Mouse (Mus musculus) cerebellum, adult 9-11 months (tissue): Measurements from ENCODE around the gene Them4.

ENCODE experiments used
- DNase-seq: peaks from one replicate; pipeline ENCODE4 v3.0.0; 2022

Gene Them4

DNA sequence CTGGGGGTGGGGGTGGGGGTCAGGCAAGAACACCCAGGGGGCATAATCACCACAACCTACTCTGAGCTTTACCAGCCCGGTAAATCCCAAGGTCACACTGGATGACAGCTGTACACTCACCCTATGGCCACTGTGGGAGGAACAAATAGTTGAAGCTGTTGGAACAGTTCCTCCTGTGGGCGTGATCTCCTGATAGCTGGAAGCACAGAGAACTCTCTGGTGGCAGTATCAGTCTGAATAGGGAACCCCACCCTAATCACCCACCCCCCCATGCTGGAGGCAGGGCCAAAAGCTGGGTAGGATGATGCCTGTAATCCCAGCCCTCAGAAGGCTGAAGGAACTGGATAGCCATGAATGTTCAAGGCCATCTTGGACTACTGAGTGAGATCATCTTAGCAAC is 59.8 kb downstream of the Them4 start:
- DNase-seq, result no peak

DNA sequence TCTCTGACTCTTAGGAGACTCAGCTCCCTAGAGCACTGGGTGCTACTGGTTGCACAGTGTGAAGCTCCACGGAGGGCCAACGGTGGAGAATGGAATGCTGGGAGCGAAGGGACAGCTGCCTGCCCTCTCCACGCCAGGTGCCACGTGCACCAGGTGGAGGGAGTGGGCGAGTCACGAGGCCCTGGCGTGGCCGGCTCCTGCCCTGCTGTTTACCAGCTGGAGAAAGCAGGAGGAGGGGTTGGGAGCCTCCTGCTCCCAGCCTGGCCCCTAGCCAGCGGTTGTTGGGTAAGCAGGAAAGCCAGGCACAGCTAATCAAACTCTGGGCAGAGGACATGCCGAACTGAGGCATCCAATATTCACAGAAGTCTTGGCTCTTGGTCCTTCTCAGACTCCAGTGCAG is 61.7 kb downstream of the Them4 start:
- DNase-seq, result peak; percentile 87

DNA sequence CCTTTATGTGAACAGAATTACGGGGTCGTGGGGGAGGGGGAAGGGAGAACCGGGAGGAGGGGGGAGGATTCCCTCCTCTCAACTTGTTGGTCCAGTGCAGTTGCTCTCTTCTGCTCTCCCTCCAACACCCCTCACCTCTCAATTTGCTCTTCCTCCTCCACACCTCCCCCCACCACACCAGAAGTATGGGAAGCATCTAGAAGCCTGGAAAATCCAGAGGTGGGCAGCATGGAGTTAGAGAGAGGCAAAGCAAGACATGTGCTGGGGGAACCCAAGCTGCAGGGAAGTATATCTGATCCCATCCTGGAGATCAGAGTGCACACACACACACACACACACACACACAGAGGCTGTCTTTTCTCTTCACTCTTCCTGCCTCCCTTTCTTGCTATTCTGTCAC is 62.1 kb downstream of the Them4 start:
- DNase-seq, result no peak

DNA sequence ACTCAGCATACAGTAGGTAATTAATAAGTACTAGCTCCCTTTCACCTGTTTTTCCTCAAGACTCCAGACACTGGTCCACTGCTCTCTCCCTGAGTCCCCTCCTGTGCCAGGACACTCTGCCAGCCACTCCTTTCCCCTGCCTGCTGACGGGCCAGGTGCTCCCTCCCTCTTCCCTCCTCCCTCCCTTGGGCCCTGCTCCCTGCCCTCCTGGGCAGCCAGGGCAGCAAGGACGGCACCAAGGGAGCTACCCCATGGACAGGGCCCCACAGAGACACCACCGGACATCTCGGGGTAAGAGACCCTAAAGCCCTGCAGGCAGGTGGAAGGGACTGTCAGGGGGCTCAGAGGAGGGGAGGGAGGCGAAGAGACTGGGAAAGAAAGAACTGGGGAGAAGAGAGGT is 62.8 kb downstream of the Them4 start, which contains the start of gene Rorc:
TSS of gene Rorc (plus strand) at position 154 of the 400 bp plus-strand sequence.
- DNase-seq, result peak; percentile 87

DNA sequence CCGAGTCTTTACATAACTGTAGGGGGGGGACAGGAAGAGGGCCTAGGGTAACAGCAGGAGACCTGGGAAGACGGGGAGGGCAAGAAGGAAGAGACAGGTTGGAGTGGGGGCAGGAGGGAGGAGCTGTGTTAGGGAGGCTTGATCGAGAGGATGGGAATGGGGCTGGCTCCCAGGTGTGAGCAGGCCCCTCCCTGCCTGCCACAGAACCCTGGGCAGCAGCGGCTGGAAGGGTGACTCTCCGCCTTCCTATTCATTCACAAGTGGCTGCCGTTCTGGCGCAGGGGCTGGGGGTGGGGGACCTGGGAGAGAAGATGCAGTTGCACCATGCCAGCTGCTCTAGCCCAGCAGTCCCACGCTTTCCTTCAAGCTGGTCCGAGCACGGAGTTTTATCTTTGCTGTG is 63.2 kb downstream of the Them4 start:
- peak; percentile 77 for DNase-seq

DNA sequence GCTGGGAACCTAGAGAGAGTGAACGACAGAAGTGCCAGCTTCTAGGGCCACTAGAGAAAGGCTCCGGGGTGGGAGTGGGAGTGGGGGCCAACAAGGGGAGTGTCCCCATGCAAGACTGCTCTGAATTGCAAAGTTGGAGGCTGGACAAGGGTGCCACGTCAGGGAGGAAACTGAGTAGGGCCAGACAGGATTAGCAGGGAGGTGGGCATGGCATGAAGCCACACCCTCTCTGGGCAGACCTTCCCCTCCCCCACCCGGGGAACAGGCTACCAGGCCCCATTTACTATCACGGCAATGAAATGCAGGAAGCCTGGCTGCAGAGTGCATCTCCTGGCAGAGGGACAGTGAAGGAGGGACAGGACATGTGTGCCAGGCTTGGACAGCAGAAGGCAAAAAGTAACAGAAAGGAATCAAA is 63.7 kb downstream of the Them4 start:
- peak; percentile 83 for DNase-seq

DNA sequence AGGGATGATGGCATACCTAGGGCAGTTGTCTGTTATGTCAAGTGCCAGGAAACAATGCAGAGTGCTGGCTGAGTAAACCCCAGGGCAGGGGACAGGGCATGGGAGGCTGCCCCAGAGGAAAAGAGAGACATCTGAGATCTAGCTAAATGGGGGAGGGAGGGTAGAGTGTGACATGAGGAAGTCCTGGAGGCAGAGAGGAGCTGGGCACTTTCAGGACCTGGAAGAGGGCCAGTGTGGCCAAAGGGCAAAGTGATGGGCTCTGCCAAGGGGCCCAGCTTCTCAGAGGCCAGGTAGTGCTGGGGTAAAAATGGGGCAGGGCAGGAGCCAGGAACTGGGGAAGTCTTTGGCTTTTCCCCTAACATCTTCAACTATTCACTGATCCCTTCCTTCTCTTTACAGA is 64.7 kb downstream of the Them4 start:
- peak; percentile 42 for DNase-seq

DNA sequence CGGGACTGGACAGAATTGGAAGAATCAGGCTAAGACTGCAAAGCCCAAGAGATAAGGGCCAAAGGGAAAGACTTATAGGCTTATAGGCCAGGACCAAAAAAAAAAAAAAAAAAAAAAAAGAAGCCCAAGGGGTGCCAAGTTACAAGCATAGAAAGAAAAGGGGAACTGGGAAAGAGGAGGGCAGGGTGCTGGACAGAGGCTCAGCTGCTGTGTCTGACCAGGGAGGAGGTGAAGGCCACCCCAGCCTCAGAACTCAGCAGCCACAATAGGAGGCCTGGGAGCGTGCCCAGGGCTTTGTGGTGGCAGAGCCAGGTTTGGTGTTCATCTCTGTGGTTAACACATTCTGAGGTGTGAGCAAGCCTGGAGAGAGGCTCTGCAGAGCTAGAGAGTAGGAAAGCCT is 65.3 kb downstream of the Them4 start:
- no peak for DNase-seq

DNA sequence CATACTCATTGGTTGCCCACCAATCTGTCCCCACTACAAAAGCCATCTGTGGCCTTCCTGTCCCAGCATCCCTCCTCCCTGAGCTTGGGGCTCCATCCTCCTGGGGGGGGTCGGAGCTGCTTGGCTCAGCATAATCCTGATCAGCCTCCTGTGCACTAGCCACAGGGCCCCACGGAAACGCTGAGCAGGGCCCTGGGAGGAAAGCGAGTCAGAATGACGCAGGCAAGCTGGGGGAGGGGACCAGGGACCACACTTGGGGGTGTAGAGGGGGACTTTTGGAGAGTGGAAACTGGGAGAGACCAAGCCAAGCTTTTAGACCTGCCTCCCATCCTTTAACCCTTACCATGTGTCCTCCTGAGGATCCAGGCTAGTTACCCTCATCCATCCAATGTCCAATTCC is 66.0 kb downstream of the Them4 start:
- no peak for DNase-seq

DNA sequence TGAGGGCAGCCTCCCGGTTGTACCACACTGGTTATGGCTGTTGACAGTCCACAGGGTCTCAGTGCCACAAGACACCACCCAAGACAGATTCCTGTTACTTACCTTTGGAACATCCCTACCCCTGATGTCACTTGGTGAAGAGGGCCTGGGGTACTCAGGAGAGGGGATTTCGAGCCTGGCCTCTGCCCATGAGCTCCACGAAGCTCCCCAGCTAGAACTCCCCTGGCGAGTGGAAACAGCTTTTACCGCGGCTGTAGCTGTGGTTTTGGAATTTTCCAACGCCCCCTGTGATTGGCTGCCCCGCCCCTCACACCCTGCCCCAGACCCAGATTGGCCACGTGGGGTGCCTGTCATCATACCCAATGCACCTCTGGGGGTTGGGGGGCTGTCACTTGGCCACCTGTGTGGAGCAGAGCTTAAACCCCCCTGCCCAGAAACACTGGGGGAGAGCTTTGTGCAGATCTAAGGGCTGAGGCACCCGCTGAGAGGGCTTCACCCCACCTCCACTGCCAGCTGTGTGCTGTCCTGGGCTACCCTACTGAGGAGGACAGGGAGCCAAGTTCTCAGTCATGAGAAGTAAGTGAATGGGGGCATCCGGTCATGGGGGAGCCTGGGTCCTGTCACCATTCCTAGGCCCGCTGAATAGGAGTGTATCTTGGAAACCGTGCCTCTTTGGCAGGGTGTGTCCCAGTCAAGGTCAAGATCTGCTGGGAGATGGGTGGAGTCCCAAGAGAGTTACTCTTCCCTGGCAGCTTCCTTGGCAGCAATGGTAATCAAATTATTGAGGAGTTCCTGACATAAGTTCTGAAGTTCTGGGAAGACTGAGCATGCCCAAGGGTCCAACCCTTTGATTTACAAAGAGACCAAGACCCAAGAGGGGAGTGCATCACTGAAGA is 67.4 kb downstream of the Them4 start:
- no peak for DNase-seq

DNA sequence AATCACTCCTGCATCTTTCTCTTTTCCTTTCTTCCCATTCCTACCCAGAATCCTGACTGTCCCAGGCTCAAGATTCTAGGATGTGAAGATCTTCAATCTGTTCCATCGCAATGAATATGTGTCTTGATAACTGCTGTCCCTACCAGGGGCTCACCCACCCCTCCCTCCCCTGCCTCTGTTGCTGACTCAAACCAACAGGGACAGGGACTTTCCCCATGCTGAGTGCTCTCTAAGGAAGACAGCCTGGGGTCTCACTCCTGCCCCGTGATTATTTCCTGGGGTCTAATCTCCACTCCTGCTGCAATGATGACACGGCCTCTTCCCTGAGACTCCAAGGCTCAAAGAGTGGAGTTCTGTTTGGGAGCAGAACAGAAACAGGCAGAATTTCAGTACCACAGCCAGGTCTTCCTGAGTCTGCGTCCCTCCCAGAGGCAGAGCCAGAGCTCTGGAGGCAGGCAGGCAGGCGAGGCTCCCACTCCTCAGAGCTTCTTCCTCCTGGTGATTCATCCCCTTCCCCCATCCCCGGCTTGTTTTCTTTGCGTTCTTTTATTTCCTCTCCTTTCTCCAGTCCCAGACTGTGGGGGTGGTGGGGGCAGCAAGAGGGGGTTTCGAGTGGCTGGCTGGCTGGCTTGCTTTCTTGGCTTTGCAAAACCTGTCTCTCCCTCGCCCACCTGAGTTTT is 70.1 kb downstream of the Them4 start:
- DNase-seq, result no peak
